Mouse (Mus musculus) ovary, postnatal 14 days (tissue): ENCODE results near the gene Gm21830.
"Not testable (repeated sequence)": the region's sequence is repeated elsewhere in the genome, so short reads cannot be mapped to it uniquely, and the experiment has no call there.

ENCODE experiments used
- DNase-seq: peaks from one replicate; pipeline ENCODE4 v3.0.0; 2022; ENCODE audit warnings: low spot score

Gene Gm21830

GRCm38 (mm10) chr2:67413425-67413824 lies at the start of gene Gm21830:
TSS of gene Gm21830 (plus strand) at chr2:67413725.
- DNase-seq, result not testable (repeated sequence)

- DNase-seq, result no peak
Measured at GRCm38 (mm10) chr2:67364506-67364905, 49.0 kb upstream of the Gm21830 start.

GRCm38 (mm10) chr2:67378504-67378903 lies 35.0 kb upstream of the Gm21830 start:
- no peak for DNase-seq

GRCm38 (mm10) chr2:67420853-67421252 lies 7.3 kb downstream of the Gm21830 start:
- DNase-seq, result no peak

- no peak for DNase-seq
Measured at GRCm38 (mm10) chr2:67422799-67423198, 9.3 kb downstream of the Gm21830 start.

GRCm38 (mm10) chr2:67433081-67433480 lies 19.6 kb downstream of the Gm21830 start, which contains the start of gene Gm26727:
TSS of gene Gm26727 (minus strand) at chr2:67433181.
- DNase-seq, result no peak

- no peak for DNase-seq
Measured at GRCm38 (mm10) chr2:67438309-67438708, 24.8 kb downstream of the Gm21830 start.

- no peak for DNase-seq
Measured at GRCm38 (mm10) chr2:67445780-67446179, 32.3 kb downstream of the Gm21830 start, which contains the start of gene Xirp2. TSS of gene Xirp2 (plus strand) at chr2:67446002.

GRCm38 (mm10) chr2:67446772-67447171 lies 33.2 kb downstream of the Gm21830 start:
- DNase-seq, result no peak

GRCm38 (mm10) chr2:67447206-67447605 lies 33.7 kb downstream of the Gm21830 start:
- no peak for DNase-seq

- no peak for DNase-seq
Measured at GRCm38 (mm10) chr2:67460857-67461256, 47.3 kb downstream of the Gm21830 start.

- no peak for DNase-seq
Measured at GRCm38 (mm10) chr2:67467036-67467435, 53.5 kb downstream of the Gm21830 start.

- DNase-seq, result not testable (repeated sequence)
Measured at GRCm38 (mm10) chr2:67470030-67470429, 56.5 kb downstream of the Gm21830 start.

- peak; percentile 31 for DNase-seq
Measured at GRCm38 (mm10) chr2:67477753-67478152, 64.2 kb downstream of the Gm21830 start.

- no peak for DNase-seq
Measured at GRCm38 (mm10) chr2:67481051-67481450, 67.5 kb downstream of the Gm21830 start.
